ENCODE assay signal across 8 mouse cellular contexts in the genomic region with DNA sequence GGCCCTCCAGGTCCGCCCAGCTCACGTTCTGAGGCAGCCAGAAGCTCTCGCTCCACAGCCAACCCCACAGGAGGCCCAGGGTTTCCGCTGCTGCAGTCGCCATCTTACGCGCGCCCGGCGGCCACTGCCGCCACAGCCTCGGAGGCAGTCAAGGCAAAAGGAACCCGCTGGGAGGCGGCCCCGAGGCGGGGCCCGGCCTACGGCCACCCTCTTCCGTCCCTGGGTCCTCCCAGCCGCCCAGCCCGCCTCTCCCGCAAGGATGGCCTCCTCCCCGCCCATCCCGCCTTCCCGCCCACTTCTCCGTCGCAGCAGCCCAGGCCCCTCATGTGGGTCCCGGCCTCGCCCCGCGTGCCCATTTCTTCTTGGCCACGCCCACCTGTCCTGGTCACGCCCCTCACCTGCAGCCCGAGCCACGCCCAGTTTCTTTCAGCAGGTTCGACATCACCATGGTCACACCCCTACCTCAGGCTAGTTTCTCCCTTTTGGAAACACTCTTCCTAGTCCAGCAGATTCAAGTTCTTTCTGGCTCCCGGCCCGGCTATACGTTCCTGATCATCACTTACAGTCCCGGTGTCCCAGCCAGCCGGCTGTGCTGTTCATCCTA. TPM values are rescaled to one million over a fixed set of nuclear protein-coding genes. Genes with fewer than 3 reads are reported as not detected.
A peak's percentile ranks its signal among the peaks of the same experiment; 100 is the strongest.
DNase-seq lines count a peak whose midpoint lies in the region; ATAC-seq lines count a peak whose summit lies in the region.

No protein-coding gene starts in this region.

- WGBS in intestine, embryonic 14.5 days: under 1% methylated on average over 37 of the region's 41 CpGs

- peak overlapping the region; percentile 93 for H3K27ac ChIP-seq in intestine, embryonic 14.5 days (ENCODE audit: low read depth)

- ATAC-seq in intestine, embryonic 14.5 days (replicated peaks; ENCODE audit: low FRiP score, low TSS enrichment, low read depth): peak; percentile 94
- peak; percentile 92 for ATAC-seq in megakaryocyte progenitor cell, adult 5-6 weeks (replicated peaks; ENCODE audit: poor library complexity)

- no peaks in the 10 kb centered on the region for H3K9me3 ChIP-seq in intestine, embryonic 14.5 days (ENCODE audit: control insufficient read depth, low read length)

- H3K4me3 ChIP-seq in intestine, embryonic 14.5 days (ENCODE audit: low read depth, low read length): peak overlapping the region; percentile 66

- peak overlapping the region; percentile 77 for H3K9ac ChIP-seq in intestine, embryonic 14.5 days (ENCODE audit: low read length)

- peak overlapping the region; percentile 90 for H3K4me2 ChIP-seq in intestine, embryonic 14.5 days (ENCODE audit: low read length)

- H3K27me3 ChIP-seq in intestine, embryonic 14.5 days (replicated peaks; ENCODE audit: control insufficient read depth, insufficient read depth, low read length): no peaks in the 10 kb centered on the region

- peaks cover 19% of the 10 kb centered on the region; the same call in 1 of the 2 replicates for H3K4me1 ChIP-seq in intestine, embryonic 14.5 days (replicated peaks; ENCODE audit: control insufficient read depth, insufficient read depth, low read length)

- H3K36me3 ChIP-seq in intestine, embryonic 14.5 days (ENCODE audit: control insufficient read depth, insufficient read depth, low read length): no peaks in the 10 kb centered on the region

- intact Hi-C loops in gastrocnemius, postnatal 14 days (cut with DNase I; ENCODE audit: low total_unique reads): loop anchor here (10.0 kb wide), 1 partner anchor 178 kb away; a partner anchor contains a TSS
- intact Hi-C loops in left cerebral cortex, postnatal 10 days (cut with DNase I): loop anchor here (5.0 kb wide), 1 partner anchor 45 kb away; a partner anchor contains a TSS

- peak; percentile 90 to 94 for DNase-seq in adrenal gland, adult 18-20 months (ENCODE audit: low spot score in 2 of 2)
- peak; percentile 92 for DNase-seq in embryo, embryonic 11 days
- peak; percentile 91 for DNase-seq in gastrocnemius, postnatal 14 days
- peak; percentile 98 for DNase-seq in intestine, embryonic 14.5 days (ENCODE audit: low spot score)
- DNase-seq in left cerebral cortex, postnatal 10 days (ENCODE audit: extremely low spot score in 1 of 2, low spot score in 2 of 2): peak; percentile 69 to 94
- DNase-seq in right cerebral cortex, postnatal 10 days (ENCODE audit: low spot score in 2 of 2): peak; percentile 90 to 91
- DNase-seq in urinary bladder, postnatal 14 days (ENCODE audit: low spot score): peak; percentile 92

RNA-seq across cellular contexts. Expression of a gene that starts 0.3 kb away (rescaled TPM):
- total RNA-seq in adrenal gland, adult 18-20 months (2021): 10 to 100 TPM; 40.8 to 53.7 TPM
- total RNA-seq in gastrocnemius, postnatal 14 days (2021): 10 to 100 TPM; 10.4 to 10.6 TPM
- polyA plus RNA-seq in intestine, embryonic 14.5 days (2014; fragmentation: Nextera tagmentation; extraction: Ambion mirVana): 64.7 and 68.7 TPM in 2 replicates
- total RNA-seq in left cerebral cortex, postnatal 10 days (2021): 10 to 100 TPM; 43.6 to 47.2 TPM
- 42.9 and 49.4 TPM in 2 replicates for total RNA-seq in megakaryocyte progenitor cell, adult 5-6 weeks (2015)
- total RNA-seq in megakaryocyte progenitor cell, adult 5-6 weeks (2017): 20.6 and 23.0 TPM in 2 replicates

RNA-seq across cellular contexts. Expression of a gene that starts 47.0 kb away (rescaled TPM):
- total RNA-seq in adrenal gland, adult 18-20 months (2021): 100 to 1,000 TPM; 181 to 213 TPM
- total RNA-seq in gastrocnemius, postnatal 14 days (2021): 100 to 1,000 TPM; 182 TPM
- polyA plus RNA-seq in intestine, embryonic 14.5 days (2014; fragmentation: Nextera tagmentation; extraction: Ambion mirVana): 190 and 206 TPM in 2 replicates
- 10 to 100 TPM; 96.8 to 99.0 TPM for total RNA-seq in left cerebral cortex, postnatal 10 days (2021)
- 72.7 and 83.5 TPM in 2 replicates for total RNA-seq in megakaryocyte progenitor cell, adult 5-6 weeks (2015)
- 28.6 and 30.8 TPM in 2 replicates for total RNA-seq in megakaryocyte progenitor cell, adult 5-6 weeks (2017)

RNA-seq across cellular contexts. Expression of a gene that starts 55.1 kb away (rescaled TPM):
- total RNA-seq in adrenal gland, adult 18-20 months (2021): 1,000 to 10,000 TPM; 1,249 to 2,641 TPM
- 100 to 1,000 TPM; 487 to 557 TPM for total RNA-seq in gastrocnemius, postnatal 14 days (2021)
- 0.17 and 0.35 TPM in 2 replicates for polyA plus RNA-seq in intestine, embryonic 14.5 days (2014; fragmentation: Nextera tagmentation; extraction: Ambion mirVana)
- total RNA-seq in left cerebral cortex, postnatal 10 days (2021): 10 to 100 TPM; 13.9 to 16.9 TPM
- 0.15 and 0.67 TPM in 2 replicates for total RNA-seq in megakaryocyte progenitor cell, adult 5-6 weeks (2015)
- total RNA-seq in megakaryocyte progenitor cell, adult 5-6 weeks (2017): 1.3 TPM in 2 replicates

Comparison
In these comparisons a context has a peak if more than half of its experiments do, and no peak if none do; other contexts are left out.
1. Peak in every context shown above with its lines: DNase-seq, ATAC-seq, H3K4me3 ChIP-seq and H3K27ac ChIP-seq.
2. RNA of a gene that starts 55.1 kb away (total RNA-seq): 1,249 to 2,641 TPM in adrenal gland, adult 18-20 months and 487 to 557 TPM in gastrocnemius, postnatal 14 days; 13.9 to 16.9 TPM in left cerebral cortex, postnatal 10 days and 0.15 to 1.3 TPM in megakaryocyte progenitor cell, adult 5-6 weeks; every median in the first group is over 10 times any median in the second.